Mouse (Mus musculus) thymus, postnatal 36 days (tissue): Measurements from ENCODE around the gene Rsph1.

ENCODE experiments used
- DNase-seq, 2 experiments: peaks; one replicate each; pipeline ENCODE4 v3.0.0; 2022; ENCODE audit warnings: mixed read lengths in 2 of 2

Gene Rsph1

GRCm38 (mm10) chr17:31276922-31277918, at the start of gene Rsph1:
Gene Rsph1 (minus strand): TSS chr17:31277383.
- DNase-seq, result peak; percentile 95 to 97

DNA sequence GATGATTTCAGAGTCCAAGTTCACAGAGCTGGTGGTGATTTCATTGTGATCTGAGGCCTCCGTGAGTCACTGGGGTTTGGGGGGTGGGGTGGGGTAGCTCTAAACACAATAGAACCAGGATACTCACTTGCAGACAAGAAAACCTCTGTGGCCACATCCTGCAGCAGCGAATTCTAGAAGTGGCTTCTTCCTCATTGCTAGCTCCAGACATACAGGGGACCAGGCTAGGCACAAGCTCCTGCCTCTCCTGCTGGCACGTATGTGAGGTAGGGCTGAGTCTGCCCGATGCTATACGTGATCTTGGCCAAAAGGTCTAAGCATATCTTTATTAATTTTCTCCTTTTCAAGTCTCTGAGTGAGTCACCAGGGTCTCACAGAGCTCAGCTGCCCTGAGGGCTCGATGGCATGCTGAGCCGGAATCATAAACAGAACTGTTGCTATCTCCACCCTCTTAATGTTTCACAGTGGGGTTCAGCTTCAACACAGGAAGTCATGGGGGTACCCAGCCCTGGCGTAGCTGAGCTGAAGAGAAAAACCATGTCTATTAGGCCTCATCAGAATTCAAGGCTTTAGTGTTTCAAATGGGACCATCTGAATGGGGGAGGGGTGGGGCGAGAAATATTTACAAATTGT, 49.2 kb upstream of the Rsph1 start:
- peak; percentile 50 to 53 for DNase-seq

DNA sequence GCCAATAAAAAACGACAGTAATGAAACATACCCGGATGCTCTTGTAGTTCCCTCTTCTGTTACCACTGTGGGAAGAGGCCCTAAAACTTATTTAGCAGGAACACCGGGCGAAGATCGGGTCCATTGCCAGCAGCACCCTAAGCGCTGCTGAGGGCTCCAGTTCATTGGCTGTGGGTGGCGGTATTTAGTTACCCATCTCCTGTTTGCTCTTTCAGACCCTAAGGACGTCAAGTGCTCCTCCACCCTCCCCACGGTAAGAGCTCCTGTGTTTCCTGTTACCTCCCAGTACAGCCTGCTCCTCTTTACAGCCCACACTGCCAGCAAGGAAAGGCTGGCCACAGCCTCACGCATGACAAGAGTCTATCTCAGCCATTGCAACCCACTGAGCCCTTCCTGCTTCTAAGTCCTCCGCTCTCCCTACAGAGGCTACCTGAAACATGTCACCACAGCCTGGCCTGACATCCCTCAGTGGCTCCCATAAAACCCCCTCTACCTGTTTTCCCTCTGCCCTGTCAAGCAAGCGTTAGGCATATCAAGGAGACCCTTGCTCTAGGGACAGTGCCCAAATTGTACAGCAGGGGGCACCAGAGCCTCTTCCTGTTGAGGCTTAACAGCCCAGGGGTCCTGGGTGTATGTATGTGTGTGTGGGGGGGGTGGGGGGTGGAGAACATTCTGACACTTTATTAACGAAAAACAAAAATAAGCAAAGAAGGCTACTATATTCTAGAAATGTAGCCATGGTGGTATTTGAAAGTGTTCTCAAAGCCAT, 48.5 kb upstream of the Rsph1 start:
- DNase-seq, result peak; percentile 70 to 72

- no peak for DNase-seq
Measured at GRCm38 (mm10) chr17:31324227-31324626, 47.0 kb upstream of the Rsph1 start.

GRCm38 (mm10) chr17:31323379-31323778, 46.2 kb upstream of the Rsph1 start:
- DNase-seq, result no peak

DNA sequence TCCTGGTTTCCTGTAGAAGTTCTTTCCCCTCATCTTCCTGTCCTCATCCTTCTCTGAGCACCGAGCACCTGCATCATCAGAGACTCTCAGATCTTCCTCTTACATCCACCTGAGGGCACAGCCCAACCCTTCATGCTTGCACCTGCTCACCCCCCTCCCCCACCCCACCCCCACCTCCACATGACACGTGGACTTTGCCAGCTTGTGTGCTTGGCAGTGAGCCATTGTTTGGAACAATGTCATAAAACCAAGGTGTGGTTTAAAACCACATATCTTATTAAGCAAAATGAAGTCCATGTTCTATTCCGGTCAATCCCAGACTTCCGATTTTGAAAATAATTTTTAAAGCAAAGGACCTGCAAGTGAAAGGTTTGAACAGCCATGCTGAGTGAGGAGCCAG, 45.3 kb upstream of the Rsph1 start:
- peak in 1 of 2 experiments; percentile 49 for DNase-seq

GRCm38 (mm10) chr17:31321425-31321824, 44.2 kb upstream of the Rsph1 start:
- no peak for DNase-seq

DNA sequence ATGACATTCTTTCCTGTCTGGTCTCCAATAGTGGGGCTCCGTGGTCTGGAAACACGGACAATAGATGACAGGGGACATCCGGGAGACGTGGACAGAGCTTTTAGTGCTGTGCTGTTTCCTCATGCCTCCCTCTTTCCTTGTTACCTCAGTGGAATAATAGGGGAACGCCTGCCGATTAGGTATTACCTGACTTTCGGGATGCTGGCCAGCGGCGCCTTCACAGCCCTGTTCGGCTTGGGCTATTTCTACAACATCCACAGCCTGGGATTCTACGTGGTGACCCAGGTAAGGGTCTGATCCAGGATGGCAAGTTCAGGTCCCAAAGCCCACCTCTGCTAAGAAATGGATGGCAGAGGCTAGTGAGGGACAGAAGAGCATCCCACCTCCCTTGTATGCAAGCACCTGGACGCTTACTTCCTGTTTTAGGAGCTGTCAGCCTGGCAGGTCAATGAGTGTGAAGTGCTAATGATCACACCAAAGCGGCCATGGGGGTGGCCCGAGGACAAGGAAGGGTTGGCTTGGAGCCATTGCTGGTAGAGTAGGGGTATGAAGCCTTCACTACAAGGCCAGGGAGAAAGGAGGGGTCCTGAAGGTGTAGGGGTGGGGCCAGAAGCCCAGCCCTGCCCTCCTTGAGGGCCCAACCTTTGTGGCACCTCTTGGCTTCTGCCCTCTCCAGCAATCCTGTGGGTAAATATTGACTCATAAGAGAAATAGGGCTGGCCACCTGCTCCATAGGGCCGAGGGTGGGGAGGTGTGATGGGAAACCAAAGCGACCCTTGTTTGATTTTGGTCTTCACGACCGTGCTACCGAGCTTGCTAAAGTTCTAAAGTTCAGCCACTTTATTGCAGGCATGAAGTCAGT, 42.0 kb upstream of the Rsph1 start:
- DNase-seq, result no peak

DNA sequence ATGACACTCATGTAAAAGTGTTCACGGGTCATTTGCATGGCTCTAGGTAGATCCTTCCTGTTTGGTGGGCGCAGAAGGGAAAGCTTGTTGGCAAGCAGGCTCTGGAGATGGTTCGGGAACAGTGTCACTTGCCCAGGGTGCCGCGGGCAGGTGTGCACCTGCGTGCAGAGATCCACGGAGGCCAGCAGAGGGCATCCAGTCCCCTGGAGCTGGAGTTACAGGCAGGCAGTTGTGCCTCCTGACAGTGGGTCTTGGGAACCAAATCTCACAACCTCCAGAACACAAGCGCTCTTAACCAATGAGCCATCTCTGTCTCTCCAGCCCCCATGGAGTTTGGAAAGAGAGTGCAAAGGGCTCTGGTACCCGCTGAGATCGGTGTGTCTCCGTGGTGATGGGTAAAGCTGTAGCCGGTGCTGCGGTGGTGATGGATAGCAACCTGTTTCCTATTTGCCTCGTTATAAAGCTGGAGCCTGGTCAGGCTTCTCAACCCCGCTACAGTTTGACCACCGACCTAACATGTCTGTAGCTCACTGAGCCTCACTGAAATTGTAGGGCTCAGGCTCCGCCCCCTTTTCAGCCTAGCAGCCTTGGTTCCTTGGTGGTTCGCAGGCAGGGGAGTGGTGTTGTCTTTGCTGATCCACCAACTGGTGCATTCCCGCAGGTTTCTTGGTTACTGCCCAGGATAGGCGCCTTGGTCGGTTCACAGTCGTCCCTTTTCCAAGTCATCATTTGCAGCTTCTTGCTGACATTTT, 40.5 kb upstream of the Rsph1 start:
- no peak for DNase-seq

DNA sequence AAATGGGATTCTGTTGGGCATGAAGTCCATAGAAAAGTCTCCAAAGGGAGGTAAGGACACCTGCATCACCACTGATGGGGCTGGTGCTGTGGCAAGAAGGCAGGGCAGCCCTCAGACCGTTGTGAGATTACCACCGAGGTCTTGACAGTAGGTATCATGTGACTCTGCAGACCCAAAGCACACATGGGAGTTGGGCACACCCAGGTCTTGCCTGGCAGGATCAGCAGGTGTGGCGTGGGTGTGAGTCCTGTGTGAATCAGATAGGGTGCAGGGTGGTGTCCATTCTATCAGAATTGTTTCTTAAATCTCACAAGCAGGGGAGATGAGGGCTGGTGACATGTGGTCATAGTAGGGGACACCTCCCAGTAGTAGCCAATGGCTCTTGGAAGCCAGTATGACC, 39.8 kb upstream of the Rsph1 start:
- no peak for DNase-seq

- DNase-seq, result no peak
Measured at GRCm38 (mm10) chr17:31315993-31316392, 38.8 kb upstream of the Rsph1 start.

DNA sequence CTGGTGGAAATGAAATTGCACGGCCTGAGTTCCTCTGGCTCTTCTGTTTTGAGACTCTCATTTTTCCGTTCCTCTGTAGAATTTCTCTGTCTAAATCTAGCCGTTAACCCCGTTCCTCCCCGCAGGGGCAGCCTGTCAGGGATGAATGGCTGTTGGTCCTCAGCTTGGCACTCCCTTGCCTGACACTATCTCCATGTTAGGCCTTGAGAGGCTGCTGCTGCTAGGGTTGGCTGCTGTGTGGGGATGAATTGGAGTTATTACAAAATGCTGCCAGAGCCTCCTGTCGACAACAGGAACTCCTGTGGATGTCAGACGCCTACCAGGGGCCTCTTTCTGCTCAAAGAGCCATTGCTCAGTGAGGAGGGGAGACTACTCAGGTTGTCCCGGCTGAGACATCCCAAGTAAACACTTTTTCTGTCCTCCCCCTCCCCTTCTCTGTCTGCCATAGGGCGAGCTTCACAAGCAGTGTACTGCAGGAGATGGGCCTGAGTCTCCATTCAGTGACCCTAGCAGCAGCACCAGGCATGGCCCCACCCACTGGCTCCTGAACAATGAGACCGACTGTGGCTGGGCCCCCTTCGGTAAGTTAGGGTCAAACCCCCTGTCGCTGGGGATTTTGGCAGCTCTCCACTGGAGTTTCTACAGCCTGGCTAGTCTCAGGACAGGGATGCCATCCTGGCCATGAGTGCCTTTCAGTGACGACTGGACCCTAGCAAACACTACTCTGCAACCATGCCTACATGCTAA, 38.0 kb upstream of the Rsph1 start:
- no peak for DNase-seq

DNA sequence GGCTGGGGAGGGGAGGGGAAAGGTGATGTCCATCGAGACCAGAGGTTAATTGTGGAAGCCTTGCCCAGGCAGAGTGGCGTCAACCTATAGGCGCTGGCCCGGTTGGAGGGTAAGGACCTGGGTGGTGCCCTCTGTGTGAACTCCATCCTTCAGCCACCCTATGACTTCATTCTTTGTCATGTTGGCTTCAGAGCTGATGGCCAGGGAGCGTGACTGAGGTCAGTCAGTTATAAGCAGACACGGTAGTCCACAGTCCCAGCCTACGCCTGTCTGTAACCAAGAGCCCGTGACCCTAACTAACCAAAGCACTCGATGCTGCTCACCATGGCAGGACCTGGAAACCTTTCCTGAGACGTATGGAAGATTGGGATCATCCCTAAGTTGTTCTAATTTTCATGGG, 35.5 kb upstream of the Rsph1 start:
- no peak for DNase-seq

- no peak for DNase-seq
Measured at GRCm38 (mm10) chr17:31311047-31311446, 33.9 kb upstream of the Rsph1 start.

- peak in 1 of 2 experiments; percentile 3 for DNase-seq
Measured at GRCm38 (mm10) chr17:31309281-31309793, 32.2 kb upstream of the Rsph1 start.

DNA sequence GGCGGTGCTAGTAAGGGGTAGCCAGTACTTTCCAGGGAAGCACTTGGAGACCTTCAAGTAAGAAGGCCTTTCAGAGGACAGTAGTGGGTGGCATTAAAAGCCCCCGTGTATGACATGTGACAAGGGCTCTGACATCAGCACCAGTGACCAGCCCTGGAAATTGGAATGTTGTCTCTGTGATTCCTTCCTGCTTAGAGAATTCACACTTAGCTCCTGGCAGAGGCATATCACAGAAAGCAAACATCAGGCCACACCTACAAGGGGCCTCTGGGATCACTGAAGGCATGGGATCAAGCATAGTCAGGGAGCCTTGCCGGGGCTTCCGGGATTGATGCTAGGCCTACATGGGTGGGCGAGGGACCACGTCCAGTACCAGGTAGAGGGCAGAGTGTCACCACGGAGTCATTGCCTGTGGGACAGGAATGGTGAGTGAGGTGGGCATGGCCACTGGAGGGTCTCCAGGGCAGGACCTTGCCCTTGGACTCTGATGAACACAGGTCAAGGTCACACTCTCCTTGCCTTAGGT, 31.2 kb upstream of the Rsph1 start:
- DNase-seq, result peak in 1 of 2 experiments; percentile 16

- no peak for DNase-seq
Measured at GRCm38 (mm10) chr17:31307756-31308155, 30.6 kb upstream of the Rsph1 start.

GRCm38 (mm10) chr17:31305776-31306120, 28.6 kb upstream of the Rsph1 start:
- no peak for DNase-seq

DNA sequence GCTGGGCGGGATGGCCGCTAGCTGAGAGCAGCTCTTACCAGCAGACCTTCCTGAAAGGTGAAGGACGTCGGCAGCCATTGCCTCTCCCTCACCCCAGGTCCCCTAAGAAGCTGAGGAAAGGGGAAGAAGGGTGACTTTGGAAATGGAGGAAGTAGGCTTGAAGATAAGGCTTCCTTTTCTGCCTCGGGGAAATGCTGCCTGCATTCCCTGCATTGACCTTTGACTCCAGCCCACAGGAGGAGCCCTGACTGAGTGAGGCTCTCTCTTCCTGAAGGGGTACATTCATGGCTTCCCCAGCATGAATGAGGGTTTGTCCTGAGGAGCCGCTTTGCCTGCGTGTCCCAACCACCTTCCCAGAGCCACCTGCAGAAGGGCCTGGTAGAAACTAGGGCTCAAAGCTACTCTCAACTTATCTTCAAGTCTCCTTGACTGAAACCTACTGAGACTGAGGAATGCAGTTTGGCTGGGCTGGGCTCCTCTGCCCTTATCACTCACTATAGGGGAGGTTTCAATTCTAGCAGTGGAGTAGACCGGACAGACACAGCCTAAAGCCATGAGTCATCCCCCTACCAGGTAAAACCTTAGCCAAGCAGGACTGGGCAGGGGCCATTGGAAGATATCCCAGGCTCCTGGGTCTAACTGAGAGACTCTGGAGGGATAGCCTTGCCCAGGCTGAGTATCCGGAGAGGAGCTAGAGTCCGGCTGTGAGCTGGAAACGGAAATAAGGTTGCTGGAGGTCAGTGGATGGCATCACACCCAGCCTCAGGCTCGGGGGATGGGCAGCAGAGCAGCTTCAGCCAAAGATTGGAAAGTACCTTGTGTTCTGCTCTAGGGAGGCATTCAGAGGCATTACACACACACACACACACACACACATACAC, 28.0 kb upstream of the Rsph1 start:
- DNase-seq, result peak in 1 of 2 experiments; percentile 36
